Mouse (Mus musculus) lung, adult 18-20 months (tissue): ENCODE measurements around the gene Rbm20.

ENCODE experiments used
- DNase-seq, 2 experiments: peaks; one replicate each; pipeline ENCODE4 v3.0.0; 2022; ENCODE audit warnings: mixed read lengths in 2 of 2

The Rbm20 gene

GRCm38 (mm10) chr19:53821241-53822120 is 144.4 kb downstream of the Rbm20 start:
- peak in 1 of 2 experiments; percentile 19 for DNase-seq

GRCm38 (mm10) chr19:53823847-53824246 is 146.7 kb downstream of the Rbm20 start:
- DNase-seq, result no peak

DNA sequence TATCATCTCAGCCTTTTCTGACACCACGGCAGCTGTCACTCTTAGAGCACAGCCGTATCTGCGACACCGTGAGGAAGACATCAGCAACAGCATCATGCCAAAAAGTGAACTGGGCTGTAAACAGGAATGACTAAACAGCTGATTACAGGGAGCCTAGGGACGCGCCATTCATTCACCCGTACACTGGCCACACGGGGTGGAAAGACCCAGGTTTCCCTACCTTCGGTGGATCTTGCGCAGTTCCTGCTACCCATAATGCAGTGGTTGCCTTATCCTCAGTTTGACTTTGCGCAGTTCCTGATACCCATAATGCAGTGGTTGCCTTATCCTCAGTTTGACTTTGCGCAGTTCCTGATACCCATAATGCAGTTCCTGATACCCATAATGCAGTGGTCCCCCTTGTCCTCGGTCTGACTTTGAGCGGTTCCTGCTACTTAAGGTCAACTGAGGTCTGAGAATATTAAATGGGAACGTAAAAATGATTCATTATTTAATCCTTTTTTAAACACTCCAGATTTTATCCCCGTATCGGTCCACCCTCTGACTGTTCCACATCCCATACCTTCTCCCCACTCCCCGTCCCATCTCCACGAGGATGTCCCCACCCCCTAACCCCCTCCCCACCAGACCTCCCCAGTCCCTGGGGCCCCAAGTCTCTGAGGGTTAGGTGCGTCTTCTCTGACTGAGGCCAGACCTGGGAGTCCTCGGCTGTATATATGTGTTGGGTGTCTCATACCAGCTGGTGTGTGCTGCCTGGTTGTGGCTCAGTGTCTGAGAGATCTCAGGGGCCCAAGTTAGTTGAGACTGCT is 148.0 kb downstream of the Rbm20 start:
- DNase-seq, result peak in 1 of 2 experiments; percentile 47

- no peak for DNase-seq
Measured at GRCm38 (mm10) chr19:53829990-53830389, 152.9 kb downstream of the Rbm20 start.

DNA sequence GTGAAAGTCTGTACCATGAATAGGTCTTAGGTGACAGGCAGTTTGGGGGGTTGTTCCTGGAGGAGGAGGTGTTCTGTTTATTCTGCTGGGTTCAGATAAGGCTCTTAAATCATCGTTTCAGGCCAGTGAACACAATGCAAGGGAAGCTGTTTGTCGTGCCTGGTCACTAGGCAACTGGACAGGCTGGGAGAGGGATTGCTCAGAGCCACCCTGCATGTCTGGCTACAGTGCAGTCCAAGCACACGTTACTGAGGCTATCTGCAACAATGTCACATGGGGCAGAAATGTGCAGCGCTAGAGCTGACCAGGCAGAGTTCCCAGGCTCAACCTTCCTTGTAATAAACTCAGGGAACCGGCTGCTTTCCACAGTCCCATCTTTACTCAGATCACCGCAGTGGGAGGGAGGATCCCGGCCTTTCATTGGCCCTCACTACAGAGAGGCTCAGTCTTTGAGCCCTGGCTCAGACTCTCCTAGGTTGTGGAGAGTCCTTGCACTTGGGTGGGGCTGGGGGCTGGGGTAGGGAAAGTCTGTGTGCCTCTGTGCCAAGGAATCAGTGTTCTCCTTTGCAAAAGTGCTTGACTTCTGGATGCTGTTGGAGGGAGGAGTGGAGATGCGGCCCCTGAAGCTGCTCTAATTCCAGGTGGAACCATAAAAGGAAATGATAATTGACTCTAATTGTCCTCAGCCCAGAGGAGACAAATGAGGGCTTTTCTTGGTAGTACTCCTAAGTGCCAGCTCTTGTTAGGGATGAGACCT is 153.5 kb downstream of the Rbm20 start:
- DNase-seq, result peak; percentile 31 to 63

GRCm38 (mm10) chr19:53831164-53831448 is 154.0 kb downstream of the Rbm20 start:
- DNase-seq, result no peak

DNA sequence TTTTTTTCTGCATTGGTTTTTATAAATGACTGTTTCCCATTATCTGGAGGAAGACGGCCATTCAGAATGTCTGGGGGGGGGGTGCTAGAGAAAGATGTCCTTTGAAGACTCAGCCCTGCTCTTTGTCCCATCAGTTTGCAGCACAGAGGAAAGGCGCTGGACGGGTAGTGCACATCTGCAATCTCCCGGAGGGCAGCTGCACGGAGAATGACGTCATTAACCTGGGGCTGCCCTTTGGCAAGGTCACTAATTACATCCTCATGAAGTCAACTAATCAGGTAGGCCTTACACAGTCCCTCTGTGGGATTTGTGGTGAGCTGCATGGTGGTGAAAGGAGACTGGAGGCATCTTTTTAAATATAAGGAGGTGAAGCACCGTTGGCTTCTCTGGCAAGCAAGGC is 155.4 kb downstream of the Rbm20 start:
- no peak for DNase-seq

- no peak for DNase-seq
Measured at GRCm38 (mm10) chr19:53833745-53834369, 156.8 kb downstream of the Rbm20 start.

- no peak for DNase-seq
Measured at GRCm38 (mm10) chr19:53836569-53837454, 159.7 kb downstream of the Rbm20 start.

DNA sequence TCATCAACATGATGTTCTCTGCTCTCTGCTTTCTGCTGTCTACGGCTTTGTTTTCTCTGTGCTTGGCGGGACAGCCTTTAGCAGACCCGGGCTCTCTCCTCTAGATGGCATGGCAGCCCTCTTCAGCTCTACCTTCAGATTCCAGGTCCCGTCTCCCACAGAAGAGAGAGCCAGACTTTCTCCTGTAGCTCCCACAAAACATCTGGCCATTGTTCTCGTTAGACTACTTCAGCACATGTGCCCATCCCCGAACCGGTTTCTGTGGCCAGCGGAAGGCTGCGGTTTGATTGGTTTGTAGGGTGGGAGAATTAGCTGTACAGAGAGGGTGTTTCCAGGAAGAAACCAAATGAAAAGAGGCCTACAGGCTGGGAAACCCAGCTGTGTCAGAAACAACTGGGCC is 161.7 kb downstream of the Rbm20 start:
- DNase-seq, result no peak

- DNase-seq, result no peak
Measured at GRCm38 (mm10) chr19:53839837-53840236, 162.7 kb downstream of the Rbm20 start.

DNA sequence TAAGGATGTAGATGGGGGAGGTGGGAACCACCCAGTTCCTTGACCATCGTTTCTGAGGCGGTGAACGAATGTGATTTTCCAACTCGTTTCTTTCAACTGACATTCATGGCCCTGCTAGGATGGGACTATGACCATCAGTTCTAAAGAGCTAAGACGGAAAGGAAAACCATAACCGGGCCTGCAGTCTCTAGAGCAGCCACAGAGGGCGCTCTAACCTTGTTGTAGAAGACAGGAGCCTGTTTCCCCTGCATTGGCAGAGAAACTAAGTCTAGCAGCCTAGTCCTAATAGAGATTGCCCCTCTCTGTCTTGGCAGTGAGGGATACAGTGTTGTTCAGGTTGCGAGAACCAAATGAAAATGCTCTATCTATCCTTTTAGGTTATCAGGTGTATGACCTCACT is 164.8 kb downstream of the Rbm20 start:
- peak; percentile 44 to 48 for DNase-seq

DNA sequence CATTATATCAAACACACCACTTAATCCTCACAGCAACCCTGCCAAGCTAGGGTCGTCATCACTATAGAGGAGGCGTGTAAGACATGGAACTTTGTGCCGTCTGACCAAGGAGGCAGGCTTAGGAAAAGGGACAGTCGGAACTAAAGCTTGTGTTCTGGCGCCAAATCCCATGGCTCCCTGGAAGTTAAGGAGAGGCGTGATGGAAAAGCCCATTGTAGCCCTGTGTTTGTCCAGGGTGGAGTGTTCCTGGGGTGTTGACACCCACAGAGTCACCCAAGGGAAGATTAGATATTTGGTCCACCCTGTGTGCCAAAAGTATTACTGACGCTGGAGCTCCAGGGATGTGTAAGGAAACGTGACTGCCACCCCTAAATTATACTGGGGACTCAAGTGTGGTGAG is 166.9 kb downstream of the Rbm20 start:
- DNase-seq, result no peak

DNA sequence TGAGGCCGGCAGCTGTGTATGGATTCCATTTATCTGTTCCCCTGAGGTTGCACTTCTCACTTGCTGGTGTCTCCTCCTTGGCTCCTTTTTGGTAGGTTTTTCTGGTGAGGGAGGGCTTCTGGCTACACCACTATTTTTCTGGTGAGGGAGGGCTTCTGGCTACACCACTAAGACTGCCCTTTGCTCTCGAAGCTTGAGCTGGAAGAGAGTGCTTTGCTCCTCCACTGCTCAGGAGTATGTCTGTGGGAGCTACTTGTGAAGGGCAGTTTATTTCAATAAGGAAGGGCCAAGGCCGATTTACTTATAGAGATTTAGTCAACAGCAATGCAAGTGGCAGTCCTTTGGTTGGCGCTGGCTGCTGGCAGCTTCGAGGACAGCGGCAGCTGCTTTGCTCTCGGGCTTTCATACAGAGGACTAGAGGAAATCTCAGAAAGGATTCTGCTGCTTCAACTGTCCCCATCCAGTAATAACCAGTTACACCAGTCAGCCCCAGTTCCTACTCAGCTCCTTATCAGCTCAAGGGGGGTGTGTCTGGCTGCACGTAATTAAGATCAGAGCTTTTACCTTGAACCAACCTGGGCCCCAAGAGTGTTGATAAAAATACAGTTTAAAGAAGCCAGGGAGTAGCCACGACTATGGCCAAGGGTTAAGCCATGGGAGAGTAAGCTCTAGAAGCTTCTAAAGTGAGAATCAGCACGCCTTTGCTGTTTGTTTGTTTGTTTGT is 171.3 kb downstream of the Rbm20 start:
- DNase-seq, result no peak

- peak; percentile 77 to 88 for DNase-seq
Measured at GRCm38 (mm10) chr19:53850166-53850922, 173.2 kb downstream of the Rbm20 start.

DNA sequence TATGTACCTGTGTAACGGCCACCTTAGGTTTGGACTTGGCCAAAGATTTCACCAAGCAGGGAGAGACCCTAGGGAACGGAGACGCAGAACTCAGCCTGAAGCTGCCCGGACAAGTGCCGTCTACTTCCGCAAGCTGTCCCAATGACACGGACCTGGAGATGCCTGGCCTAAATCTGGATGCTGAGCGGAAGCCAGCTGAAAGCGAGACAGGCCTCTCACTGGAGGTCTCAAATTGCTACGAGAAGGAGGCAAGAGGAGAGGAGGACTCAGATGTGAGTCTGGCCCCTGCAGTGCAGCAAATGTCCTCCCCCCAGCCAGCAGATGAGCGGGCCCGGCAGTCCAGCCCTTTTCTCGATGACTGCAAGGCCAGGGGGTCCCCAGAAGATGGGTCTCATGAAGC is 174.2 kb downstream of the Rbm20 start:
- DNase-seq, result no peak

GRCm38 (mm10) chr19:53851826-53852698 is 175.0 kb downstream of the Rbm20 start:
- DNase-seq, result no peak

GRCm38 (mm10) chr19:53852699-53853451 is 175.8 kb downstream of the Rbm20 start:
- peak; percentile 26 to 58 for DNase-seq
